Mouse (Mus musculus): ENCODE measurements around the gene Piwil4.
A peak's percentile ranks its signal among the peaks of the same experiment; 100 is the strongest.
"Not testable (repeated sequence)": the region's sequence is repeated elsewhere in the genome, so short reads cannot be mapped to it uniquely, and the experiment has no call there.

Gene Piwil4

DNA sequence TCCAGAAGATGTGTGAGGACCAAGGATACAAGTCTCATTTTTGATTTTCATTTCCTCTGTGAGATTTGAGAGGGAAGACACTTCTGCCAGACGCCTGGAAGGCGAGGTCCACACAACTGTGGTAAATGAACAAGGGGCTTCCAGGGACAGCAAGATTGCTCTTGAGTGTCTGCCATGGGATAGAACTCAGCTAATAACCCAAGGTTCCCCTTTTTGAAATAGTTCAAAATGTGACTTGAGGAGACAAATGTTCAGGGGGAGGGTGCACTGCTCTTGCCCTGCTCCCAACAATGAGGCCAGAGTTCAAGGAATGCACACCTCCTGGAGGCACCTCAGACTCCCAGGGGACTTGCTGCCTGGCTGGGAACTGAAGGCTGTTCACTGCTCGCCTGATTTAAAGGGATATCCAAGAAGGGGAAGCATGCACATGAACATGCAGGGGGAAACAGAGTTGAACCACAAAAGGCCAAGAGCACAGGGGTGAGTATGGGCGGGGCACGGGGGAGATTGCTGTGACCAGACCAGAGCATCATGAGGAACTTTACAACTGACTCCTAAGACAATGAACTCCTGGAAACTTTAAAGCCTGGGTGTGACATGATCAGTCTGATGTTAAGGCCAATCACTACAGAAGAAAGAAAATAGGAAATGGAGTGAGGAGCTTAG, 15.6 kb downstream of the Piwil4 start:
- DNase-seq, result no peak

DNA sequence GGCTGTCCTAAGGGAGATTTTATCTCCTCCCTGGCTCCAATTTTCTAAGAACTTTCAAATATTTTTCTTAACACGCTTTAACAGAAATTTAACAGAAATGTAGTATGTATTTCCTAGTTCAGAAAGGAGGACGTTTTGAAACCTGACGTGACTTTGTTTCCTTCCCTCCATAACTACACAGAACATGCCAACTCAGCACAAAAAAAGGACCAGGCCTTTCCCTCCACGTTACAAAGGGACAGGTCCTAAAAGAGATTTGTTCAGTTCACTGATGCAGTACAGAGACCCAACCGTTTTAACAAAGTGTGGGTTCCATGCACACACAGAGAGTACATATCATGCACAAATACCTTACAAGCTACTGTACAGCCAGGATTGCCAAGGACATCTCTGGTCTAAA, 18.9 kb downstream of the Piwil4 start:
- no peak for DNase-seq

- no peak for DNase-seq
Measured at GRCm38 (mm10) chr9:14720384-14720783, 20.1 kb downstream of the Piwil4 start.

- no peak for DNase-seq
Measured at GRCm38 (mm10) chr9:14718332-14718691, 22.2 kb downstream of the Piwil4 start.

DNA sequence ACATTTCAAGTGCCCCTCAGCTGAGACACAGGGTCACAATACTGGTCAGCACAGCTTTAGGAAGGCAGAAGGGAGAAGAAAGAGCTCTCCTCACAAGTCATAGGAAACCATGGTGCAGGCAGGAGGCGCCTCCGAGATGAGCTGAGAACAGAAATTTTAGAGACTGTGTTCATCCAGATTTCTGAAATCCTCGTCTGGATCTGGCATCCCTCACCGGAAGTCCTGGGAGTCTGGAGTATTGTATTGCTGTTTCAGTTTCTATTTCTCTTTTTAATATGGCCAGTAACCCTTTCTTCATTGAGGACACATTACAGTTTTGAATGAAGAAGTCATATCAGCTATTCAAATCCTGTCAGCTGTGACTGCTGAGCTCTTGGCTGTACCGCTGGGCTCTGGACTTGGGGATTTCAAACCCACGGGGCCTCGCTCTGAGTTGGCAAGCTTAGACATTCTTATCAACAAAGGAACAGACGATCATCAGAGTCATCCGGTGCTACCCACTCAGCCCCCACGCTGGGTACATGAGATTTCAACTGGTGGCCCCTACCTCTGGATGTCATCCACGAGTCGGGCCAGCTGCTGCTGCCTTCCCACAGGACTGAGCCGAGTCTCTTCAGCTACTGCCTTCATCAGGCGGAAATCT, 22.7 kb downstream of the Piwil4 start:
- DNase-seq, result no peak

- no peak for DNase-seq
Measured at GRCm38 (mm10) chr9:14715258-14715657, 25.3 kb downstream of the Piwil4 start.

DNA sequence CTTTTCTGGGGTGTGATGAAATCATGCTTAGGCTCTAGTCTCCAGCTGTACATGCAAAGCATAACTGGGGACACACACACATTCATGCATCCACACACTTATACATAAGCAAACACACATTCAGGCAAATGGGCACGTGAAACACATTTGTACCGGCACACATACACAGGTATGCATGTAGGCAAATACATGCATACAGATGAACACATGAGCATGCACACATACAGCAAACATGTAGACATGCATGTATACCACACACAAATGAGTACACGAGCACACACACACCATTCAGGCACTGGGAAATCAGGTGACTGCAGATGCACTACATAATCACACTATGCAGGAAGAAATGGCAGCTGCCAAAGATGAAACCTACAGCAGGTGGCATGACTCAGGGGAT, 29.6 kb downstream of the Piwil4 start:
- no peak for DNase-seq

- DNase-seq, result no peak
Measured at GRCm38 (mm10) chr9:14705321-14706162, 35.0 kb downstream of the Piwil4 start.

DNA sequence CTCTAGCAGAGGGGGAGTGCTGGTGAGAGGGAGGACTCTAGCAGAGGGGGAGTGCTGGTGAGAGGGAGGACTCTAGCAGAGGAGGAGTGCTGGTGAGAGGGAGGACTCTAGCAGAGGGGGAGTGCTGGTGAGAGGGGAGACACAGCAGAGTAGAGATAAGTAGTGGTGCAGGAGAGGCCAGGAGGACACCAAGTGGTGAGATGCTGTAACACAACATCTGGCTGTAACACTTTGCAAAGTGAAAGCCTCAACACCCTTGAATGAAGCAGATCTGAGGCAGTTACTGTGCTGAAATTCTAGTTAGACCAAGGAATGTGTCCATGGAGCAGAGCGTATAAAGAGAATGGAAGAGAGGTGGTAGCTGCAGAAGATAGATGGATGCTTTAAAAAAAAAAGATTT, 39.7 kb downstream of the Piwil4 start:
- not testable (repeated sequence) for DNase-seq

DNA sequence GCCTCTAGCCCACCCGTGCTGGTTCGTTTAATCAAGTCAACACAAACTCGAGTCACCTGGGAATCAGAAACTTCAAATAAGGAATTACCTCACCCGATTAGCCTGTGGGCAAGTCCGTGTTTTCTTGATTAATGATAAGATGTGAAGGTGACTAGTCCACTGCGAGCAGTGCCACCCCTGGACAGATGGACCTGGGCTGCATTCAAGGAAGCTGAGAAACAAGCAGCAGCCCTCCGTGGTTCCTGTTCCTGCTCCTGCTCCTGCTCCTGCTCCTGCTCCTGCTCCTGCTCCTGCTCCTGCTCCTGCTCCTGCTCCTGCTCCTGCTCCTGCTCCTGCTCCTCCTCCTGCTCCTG, 41.3 kb downstream of the Piwil4 start:
- DNase-seq, result no peak

DNA sequence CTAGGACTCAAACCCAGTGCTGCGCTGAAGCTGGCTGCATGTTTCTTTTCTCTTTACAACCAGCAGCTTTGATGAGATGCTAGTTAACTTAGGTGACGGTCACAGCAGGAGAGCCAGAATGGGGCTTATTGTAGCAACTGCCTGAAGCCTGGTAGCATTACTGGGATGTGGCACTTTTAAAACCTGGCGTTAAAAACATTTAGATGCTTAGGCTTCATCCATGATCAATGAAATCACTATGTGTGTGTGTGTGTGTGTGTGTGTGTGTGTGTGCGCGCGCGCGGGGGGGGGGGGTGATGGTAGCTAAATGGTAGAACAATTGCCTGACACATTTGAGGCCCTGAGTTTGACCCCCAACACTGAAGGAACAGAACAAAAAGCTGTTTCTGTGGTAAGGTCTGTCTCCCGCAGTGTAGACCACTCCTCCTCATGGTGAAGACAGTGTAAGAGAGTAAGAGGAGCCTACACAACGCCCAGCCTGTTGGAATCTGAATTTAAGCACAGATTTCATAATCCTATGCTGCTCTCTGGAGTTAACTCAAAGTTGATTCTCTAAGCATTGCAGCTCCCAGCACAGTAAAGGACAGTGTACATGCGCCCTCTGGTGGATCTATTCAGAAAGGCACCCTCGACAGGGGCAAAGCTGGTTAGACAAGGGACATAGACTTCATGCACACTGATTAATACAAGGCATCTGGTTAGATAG, 41.8 kb downstream of the Piwil4 start:
- peak; percentile 76 to 80 for DNase-seq

GRCm38 (mm10) chr9:14697903-14698302, 42.6 kb downstream of the Piwil4 start:
- no peak for DNase-seq

DNA sequence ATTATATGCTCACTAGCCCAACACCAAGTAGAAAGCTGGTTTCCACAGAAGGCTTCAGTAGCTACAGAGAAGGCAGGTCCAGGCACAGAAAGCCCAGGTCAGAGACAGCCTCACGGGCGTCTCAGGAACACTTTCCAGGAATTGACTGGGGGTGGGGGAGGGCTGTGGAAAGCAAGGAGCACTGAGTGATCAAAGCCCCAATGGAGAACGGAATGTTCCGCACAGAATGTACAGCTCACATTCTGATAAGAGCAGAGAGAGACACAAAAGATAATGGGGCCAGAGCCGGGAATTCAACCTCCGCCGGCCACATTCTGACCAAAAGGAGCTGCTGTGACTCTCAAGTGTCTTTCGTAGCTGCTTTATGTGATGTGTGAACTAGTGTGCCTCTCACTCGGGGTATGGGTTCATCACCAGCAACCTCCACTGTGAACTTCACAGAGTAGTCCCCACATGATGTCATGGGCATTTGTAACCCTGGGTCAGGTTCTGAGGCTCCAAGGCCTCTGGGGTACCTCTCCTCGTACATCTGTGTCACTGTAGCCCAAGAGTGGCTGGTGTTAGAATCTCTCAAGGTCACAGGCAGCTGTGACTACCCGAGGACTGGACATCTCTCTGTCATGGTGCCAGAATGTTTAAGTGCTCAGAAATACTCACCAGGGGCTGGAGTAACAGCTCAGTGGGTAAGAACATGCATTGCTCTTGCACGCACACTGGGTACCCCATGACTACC, 51.0 kb downstream of the Piwil4 start:
- no peak for DNase-seq

DNA sequence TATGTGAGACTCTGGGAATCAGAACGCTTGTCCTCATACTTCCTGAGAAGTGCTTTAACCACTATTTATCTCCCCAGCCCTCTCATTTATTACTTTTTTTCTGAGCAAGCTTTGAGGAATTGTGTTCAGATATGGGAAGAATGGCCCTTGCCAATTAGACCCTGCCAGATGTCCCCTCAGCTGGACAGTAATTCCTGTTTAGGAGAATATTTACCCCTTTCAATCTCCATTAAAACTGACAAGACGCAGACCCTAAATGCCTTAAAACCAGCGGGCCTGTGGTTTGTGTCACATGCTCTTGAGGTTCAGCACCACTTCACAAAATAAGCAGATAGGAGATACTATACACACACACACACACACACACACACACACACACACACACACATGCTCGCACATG, 56.2 kb downstream of the Piwil4 start:
- no peak for DNase-seq

- DNase-seq, result no peak
Measured at GRCm38 (mm10) chr9:14682741-14683140, 57.8 kb downstream of the Piwil4 start.

- no peak for DNase-seq
Measured at GRCm38 (mm10) chr9:14680584-14680983, 59.9 kb downstream of the Piwil4 start.

DNA sequence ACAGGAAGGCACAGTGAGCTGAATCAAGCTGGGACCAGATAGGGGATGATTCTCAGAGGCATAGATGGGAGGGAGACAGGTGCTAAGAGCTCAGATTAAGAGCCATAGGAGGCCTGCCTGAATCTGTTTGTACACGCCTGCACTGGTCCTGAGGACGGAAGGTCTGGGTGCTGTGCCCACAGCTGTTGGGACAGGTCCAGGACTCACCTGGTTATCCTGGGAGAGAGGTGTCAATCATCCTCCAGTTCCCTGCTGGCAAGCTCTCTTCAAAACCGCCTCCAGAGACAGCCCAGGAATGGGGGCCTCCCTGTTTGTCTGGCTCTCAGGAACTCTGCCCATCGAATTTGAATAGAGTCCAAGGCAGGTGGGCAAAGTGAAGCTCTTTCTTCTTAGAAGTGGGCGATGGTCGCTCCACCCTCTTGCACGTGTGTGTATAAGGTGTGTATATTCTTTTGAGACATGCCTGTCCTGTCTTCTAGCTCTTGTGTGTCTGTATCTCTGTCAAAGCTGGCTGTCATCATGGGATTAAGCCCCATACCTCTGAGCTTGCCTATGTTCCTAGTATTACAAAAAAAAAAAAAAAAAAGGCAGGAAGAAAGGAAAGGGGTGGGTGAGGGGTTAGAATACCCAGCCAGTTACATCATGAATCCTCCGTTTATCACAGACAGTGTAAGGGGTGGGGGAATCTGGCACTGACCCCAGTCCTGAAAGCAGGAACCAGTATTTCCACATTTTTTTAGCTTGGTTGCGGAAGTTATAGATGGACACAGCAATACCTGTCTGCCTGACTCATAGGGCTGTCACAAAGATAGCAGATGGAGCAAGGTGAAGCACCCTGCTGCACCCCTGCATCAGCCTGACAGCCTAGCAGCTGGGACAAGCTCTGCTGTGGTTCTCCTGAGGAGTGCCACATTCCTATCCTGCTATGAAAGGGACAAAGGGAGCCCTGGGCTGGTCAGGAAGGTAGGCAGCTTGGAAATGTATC, 64.5 kb downstream of the Piwil4 start:
- DNase-seq, result no peak

- DNase-seq, result no peak
Measured at GRCm38 (mm10) chr9:14674506-14674905, 66.0 kb downstream of the Piwil4 start.

DNA sequence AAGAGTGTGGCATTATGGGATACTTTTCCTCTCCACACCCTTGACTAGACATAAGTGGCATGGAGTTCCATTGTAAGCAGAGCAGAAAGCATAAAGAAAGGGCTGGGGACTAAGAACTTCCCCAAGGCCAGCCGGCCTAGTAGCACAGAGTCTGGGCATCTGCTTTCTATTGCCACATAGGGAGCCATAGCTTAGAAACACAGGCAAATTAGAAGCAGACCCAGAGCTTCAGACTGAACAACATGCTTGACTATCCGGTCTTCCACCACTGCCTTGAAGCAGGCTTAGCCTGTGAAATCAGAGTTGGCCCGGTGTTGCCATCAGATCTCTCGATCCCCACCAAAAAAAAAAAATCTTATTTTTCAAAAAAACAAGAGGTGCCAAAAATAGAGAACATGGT, 67.4 kb downstream of the Piwil4 start:
- DNase-seq, result no peak

- not testable (repeated sequence) for DNase-seq
Measured at GRCm38 (mm10) chr9:14671965-14672364, 68.6 kb downstream of the Piwil4 start.

DNA sequence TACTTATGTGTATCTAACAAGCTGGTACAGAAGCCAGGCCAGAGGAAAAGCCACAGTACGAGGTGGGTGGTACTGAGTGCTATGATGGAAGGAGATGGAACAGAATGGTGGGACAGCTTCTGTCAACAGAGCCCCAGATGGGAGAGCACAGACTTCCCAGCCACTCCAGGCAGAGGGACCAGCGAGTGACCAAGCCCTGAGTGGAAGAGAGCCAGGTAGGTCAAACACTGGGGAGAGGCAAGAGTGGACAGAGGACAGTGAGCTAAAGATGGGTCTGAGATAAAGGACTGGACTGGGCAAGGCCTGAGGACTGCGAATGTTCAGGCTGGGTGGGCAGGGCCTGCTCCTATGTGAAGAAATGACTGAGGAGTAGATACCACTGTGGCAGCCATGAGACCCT, 72.2 kb downstream of the Piwil4 start:
- DNase-seq, result peak; percentile 22 to 52

Data from cerebellum, adult 18-20 months (tissue).